Mouse (Mus musculus) ES-E14 (cell line): Measurements from ENCODE around the gene Pigq. TPM values are rescaled to one million over a fixed set of nuclear protein-coding genes. Genes with fewer than 3 reads are reported as not detected.

ENCODE experiments used
- DNase-seq: peaks from one replicate; pipeline ENCODE4 v3.0.0-alpha.2; 2013; ENCODE audit warnings: low read depth, low spot score
- H3K27ac ChIP-seq: 2 replicates; pipeline ENCODE4 v1.5.1; 2012; ENCODE audit warnings: low read depth, mild to moderate bottlenecking, low read length, moderate library complexity, mixed read lengths; ENCODE audit not compliant: poor library complexity, insufficient read depth, severe bottlenecking
- H3K36me3 ChIP-seq: 2 replicates; pipeline ENCODE4 v1.6.1; 2012; ENCODE audit warnings: mild to moderate bottlenecking, low read length, moderate library complexity, mixed read lengths; ENCODE audit not compliant: control insufficient read depth, poor library complexity, insufficient read depth, severe bottlenecking
- H3K4me1 ChIP-seq, 2 experiments: fragments of 150-350 bp in 1 of 2; sonication (generic) in 1 of 2; 2 replicates each; pipeline ENCODE4 v1.6.1; 2012; ENCODE audit warnings: low read length in 2 of 2, mild to moderate bottlenecking in 1 of 2, mixed read lengths in 1 of 2; ENCODE audit not compliant: control insufficient read depth in 2 of 2, insufficient read depth in 2 of 2, poor library complexity in 1 of 2
- H3K4me3 ChIP-seq, 2 experiments: fragments of 150-350 bp in 1 of 2; sonication (generic) in 1 of 2; 2 replicates each; pipeline ENCODE4 v1.5.1; 2012; ENCODE audit warnings: low read length in 2 of 2, low read depth in 1 of 2, mild to moderate bottlenecking in 1 of 2, mixed read lengths in 1 of 2; ENCODE audit not compliant: insufficient read depth in 1 of 2, poor library complexity in 1 of 2, severe bottlenecking in 1 of 2
- H3K9ac ChIP-seq: 2 replicates; pipeline ENCODE4 v1.6.1; 2012; ENCODE audit warnings: low read depth, mild to moderate bottlenecking, low read length, mixed read lengths; ENCODE audit not compliant: poor library complexity, insufficient read depth, severe bottlenecking
- H3K9me3 ChIP-seq: fragments of 150-350 bp; sonication (generic); 2 replicates; pipeline ENCODE4 v1.6.1; 2012; ENCODE audit warnings: low read depth, mild to moderate bottlenecking, low read length; ENCODE audit not compliant: control insufficient read depth, insufficient read depth
- CHD2 ChIP-seq: IDR thresholded peaks from 2 replicates; pipeline ENCODE4 v1.6.1; 2014; ENCODE audit warnings: mild to moderate bottlenecking, low read depth, low read length, inconsistent platforms
- HCFC1 ChIP-seq: IDR thresholded peaks from 2 replicates; pipeline ENCODE4 v1.6.1; 2012; ENCODE audit warnings: low read length, inconsistent platforms, borderline replicate concordance; ENCODE audit not compliant: insufficient read depth
- MAFK ChIP-seq: IDR thresholded peaks from 2 replicates; pipeline ENCODE4 v1.6.1; 2014; ENCODE audit warnings: mild to moderate bottlenecking, low read depth, low read length, inconsistent platforms; ENCODE audit not compliant: insufficient read depth
- ZC3H11A ChIP-seq: IDR thresholded peaks from 2 replicates; pipeline ENCODE4 v1.6.1; 2012; ENCODE audit warnings: low read depth, mild to moderate bottlenecking, inconsistent platforms, low read length, borderline replicate concordance
- ZNF384 ChIP-seq: IDR thresholded peaks from 2 replicates; pipeline ENCODE4 v1.6.1; 2012; ENCODE audit warnings: low read depth, low read length, inconsistent platforms
- in situ Hi-C, 2 experiments: fragments of 600-800 bp; cut with MboI; formaldehyde crosslinking; loops; one replicate each; pipeline ENCODE4 v1.15.1; 2025; ENCODE audit warnings: low sequenced_read_pairs in 2 of 2, inconsistent platforms in 1 of 2; ENCODE audit not compliant: unreplicated experiment in 2 of 2
- total RNA-seq: library from RNA; depleted of rRNA; stranded (reverse); fragments of 300-350 nt; gene quantifications from 2 replicates; pipeline ENCODE4 v1.2.3, GENCODE M21; 2012

Pigq gene
- total RNA-seq, 1 experiment = 44.4 TPM

- Histone ChIP-seq H3K27ac (no peak overlapping the region), H3K36me3 (peaks cover 26% of the 10 kb centered on the region)
- in situ Hi-C loops = no loop called here
These were observed 57.3 kb downstream of the Pigq start for GRCm38 (mm10) chr17:25887467-25887866.

GRCm38 (mm10) chr17:25886806-25887205, 57.9 kb downstream of the Pigq start:
- no peak overlapping the region for H3K4me3 ChIP-seq
- no peaks in the 10 kb centered on the region for H3K9me3 ChIP-seq
- no peak for DNase-seq
- no peak overlapping the region for H3K27ac ChIP-seq
- no peak overlapping the region for H3K9ac ChIP-seq
- H3K36me3 ChIP-seq = peaks cover 26% of the 10 kb centered on the region
- H3K4me1 ChIP-seq = peaks cover 4 to 22% of the 10 kb centered on the region in 2 experiments; a peak in 3 of 4 replicates
- TF ChIP-seq ZC3H11A (no peak), CHD2 (no peak), HCFC1 (no peak), ZNF384 (no peak), MAFK (no peak)
- in situ Hi-C loops = no loop called here

More at GRCm38 (mm10) chr17:25887467-25887866, 57.3 kb downstream of the Pigq start:
- no peak for DNase-seq
- H3K9ac ChIP-seq = no peak overlapping the region
- peaks cover 3 to 17% of the 10 kb centered on the region in 2 experiments; a peak in 3 of 4 replicates for H3K4me1 ChIP-seq
- TF ChIP-seq ZNF384 (no peak), CHD2 (no peak), HCFC1 (no peak), ZC3H11A (no peak), MAFK (no peak)
- H3K4me3 ChIP-seq = no peak overlapping the region
- H3K9me3 ChIP-seq = no peaks in the 10 kb centered on the region

GRCm38 (mm10) chr17:25885636-25886035, 59.1 kb downstream of the Pigq start:
- in situ Hi-C loops = no loop called here
- Histone ChIP-seq H3K4me3 (no peak overlapping the region), H3K4me1 (peaks cover 8 to 32% of the 10 kb centered on the region in 2 experiments; a peak in 3 of 4 replicates), H3K27ac (no peak overlapping the region; the same call in 1 of the 2 replicates), H3K9ac (no peak overlapping the region), H3K36me3 (peaks cover 30% of the 10 kb centered on the region), H3K9me3 (no peaks in the 10 kb centered on the region)
- DNase-seq = no peak
- no peak for TF ChIP-seq CHD2
- no peak for TF ChIP-seq ZNF384
- no peak for TF ChIP-seq ZC3H11A
- TF ChIP-seq MAFK = no peak
- TF ChIP-seq HCFC1 = no peak

DNA sequence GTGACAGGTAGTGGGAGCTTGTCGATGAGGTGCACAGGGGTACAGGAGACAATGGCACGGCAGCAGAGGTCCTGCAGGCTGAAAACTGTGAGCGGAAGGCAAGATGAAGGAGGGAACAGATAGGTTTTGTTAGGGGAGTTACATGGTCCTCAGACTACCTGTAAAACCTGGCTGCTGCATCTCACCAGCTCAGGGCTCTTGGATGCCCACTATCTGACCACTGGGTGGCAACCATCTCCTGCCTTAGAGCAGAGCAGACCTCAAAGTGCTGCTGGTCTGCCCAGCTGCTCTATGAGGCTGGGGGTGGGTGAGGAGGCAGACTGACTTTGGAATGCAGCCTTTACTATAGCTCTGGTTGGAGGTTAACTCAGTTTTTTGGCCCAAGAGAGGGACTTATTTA, 60.9 kb downstream of the Pigq start:
- Histone ChIP-seq H3K4me3 (no peak overlapping the region), H3K27ac (no peak overlapping the region), H3K36me3 (peaks cover 26% of the 10 kb centered on the region), H3K9ac (no peak overlapping the region), H3K9me3 (no peaks in the 10 kb centered on the region), H3K4me1 (peaks cover 8 to 44% of the 10 kb centered on the region in 2 experiments; a peak in 3 of 4 replicates)
- DNase-seq = no peak
- TF ChIP-seq CHD2 (no peak), ZC3H11A (no peak), ZNF384 (no peak), HCFC1 (no peak), MAFK (no peak)
- in situ Hi-C loops = no loop called here

- Histone ChIP-seq H3K4me3 (no peak overlapping the region), H3K9ac (no peak overlapping the region), H3K27ac (no peak overlapping the region), H3K9me3 (no peaks in the 10 kb centered on the region), H3K4me1 (peaks cover 8 to 47% of the 10 kb centered on the region in 2 experiments; a peak in 3 of 4 replicates), H3K36me3 (peaks cover 31% of the 10 kb centered on the region)
- TF ChIP-seq ZC3H11A (no peak), ZNF384 (no peak), CHD2 (no peak), MAFK (no peak), HCFC1 (no peak)
- no peak for DNase-seq
- in situ Hi-C loops = no loop called here
These were observed 61.5 kb downstream of the Pigq start for GRCm38 (mm10) chr17:25883268-25883667.
